Mouse (Mus musculus): ENCODE data around the gene Brd4. TPM values are rescaled to one million over a fixed set of nuclear protein-coding genes. Genes with fewer than 3 reads are reported as not detected.
A peak's percentile ranks its signal among the peaks of the same experiment; 100 is the strongest.

The Brd4 gene
- polyA plus RNA-seq, 1 experiment: 64.7 TPM

DNA sequence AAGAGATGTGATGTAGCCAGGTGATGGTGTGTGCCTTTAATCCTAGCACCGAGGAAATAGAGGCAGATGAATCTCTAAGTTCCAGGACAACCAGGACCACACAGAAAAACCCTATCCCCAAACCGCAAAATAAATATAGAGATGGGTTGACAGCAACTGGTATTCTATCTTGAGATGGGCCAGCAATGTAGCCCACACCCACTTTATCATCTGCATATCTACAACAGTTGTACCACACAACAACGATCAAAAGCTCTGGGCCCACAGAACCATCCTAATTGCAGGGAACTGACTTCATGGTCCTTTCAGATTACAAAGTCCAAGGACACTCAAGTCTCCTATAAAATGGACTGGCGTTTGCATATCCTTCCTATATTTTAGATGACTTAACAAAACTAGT is 23.4 kb upstream of the Brd4 start:
- Histone ChIP-seq H3K36me3 (ENCODE audit: control insufficient read depth, insufficient read depth, low read length) (peaks cover 79% of the 10 kb centered on the region), H3K27me3 (ENCODE audit: control insufficient read depth, insufficient read depth, low read length) (no peaks in the 10 kb centered on the region), H3K4me1 (ENCODE audit: control insufficient read depth, insufficient read depth, insufficient read length, low read length) (no peaks in the 10 kb centered on the region), H3K4me3 (ENCODE audit: low read depth, low read length) (no peak overlapping the region), H3K27ac (ENCODE audit: insufficient read depth, low read depth, low read length) (no peak overlapping the region)
- 64% methylated on average over 4 of the region's 4 CpGs for WGBS
- no peak for TF ChIP-seq CTCF (IDR thresholded peaks at IDR 0.05; ENCODE audit: extremely low read depth, insufficient read length, insufficient replicate concordance, low read depth, low read length)
- TF ChIP-seq POLR2A (IDR thresholded peaks at IDR 0.05; ENCODE audit: low read depth, low read length): no peak

DNA sequence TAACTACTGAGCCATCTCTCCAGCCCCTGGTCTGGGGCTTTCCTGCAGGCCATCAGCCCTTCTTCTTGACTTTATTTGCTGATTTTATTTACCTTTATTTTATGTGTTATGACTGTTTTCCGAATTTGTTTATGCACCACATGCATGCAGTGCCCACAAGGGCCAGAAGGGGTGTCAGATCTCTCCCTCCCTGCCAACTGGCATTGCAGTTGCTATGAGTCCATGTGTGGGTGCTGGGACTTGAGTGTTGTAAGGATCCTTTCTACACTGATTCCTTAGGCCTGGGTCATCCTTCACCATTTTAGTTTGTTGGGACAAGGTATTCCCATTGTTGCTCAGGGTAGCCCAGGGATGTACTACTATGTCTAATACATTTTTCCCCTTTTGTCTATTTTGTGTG is 13.6 kb upstream of the Brd4 start:
- Histone ChIP-seq H3K36me3 (ENCODE audit: control insufficient read depth, insufficient read depth, low read length) (no peaks in the 10 kb centered on the region), H3K4me3 (ENCODE audit: low read depth, low read length) (no peak overlapping the region), H3K27ac (ENCODE audit: insufficient read depth, low read depth, low read length) (no peak overlapping the region), H3K27me3 (ENCODE audit: control insufficient read depth, insufficient read depth, low read length) (no peaks in the 10 kb centered on the region), H3K4me1 (ENCODE audit: control insufficient read depth, insufficient read depth, insufficient read length, low read length) (no peaks in the 10 kb centered on the region)
- TF ChIP-seq POLR2A (IDR thresholded peaks at IDR 0.05; ENCODE audit: low read depth, low read length) (no peak), CTCF (IDR thresholded peaks at IDR 0.05; ENCODE audit: extremely low read depth, insufficient read length, insufficient replicate concordance, low read depth, low read length) (no peak)
- WGBS: 78% methylated on average over 1 of the region's 1 CpGs

DNA sequence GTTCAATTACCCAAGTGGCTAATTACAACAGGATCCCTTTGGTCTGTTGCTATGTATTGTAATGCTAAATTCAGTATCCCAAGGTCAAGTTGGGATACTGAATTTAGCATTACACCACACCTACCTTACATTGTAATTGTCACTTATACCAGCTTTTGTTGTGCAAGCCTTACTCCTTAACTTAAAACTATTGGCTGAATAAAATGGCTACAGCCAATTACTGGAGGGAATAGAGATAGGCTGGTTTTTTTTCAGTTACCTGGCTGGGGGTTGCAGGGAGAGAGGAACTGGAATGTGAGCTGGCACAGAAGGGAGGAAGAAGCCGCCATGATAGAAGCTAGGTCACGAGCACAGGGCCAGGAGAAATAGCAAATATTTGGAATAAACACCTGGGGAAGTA is 11.4 kb upstream of the Brd4 start:
- Histone ChIP-seq H3K4me1 (ENCODE audit: control insufficient read depth, insufficient read depth, insufficient read length, low read length) (no peaks in the 10 kb centered on the region), H3K4me3 (ENCODE audit: low read depth, low read length) (no peak overlapping the region), H3K27ac (ENCODE audit: insufficient read depth, low read depth, low read length) (no peak overlapping the region), H3K27me3 (ENCODE audit: control insufficient read depth, insufficient read depth, low read length) (no peaks in the 10 kb centered on the region), H3K36me3 (ENCODE audit: control insufficient read depth, insufficient read depth, low read length) (no peaks in the 10 kb centered on the region)
- 75% methylated on average over 2 of the region's 2 CpGs for WGBS
- no peak for TF ChIP-seq CTCF (IDR thresholded peaks at IDR 0.05; ENCODE audit: extremely low read depth, insufficient read length, insufficient replicate concordance, low read depth, low read length)
- no peak for TF ChIP-seq POLR2A (IDR thresholded peaks at IDR 0.05; ENCODE audit: low read depth, low read length)

DNA sequence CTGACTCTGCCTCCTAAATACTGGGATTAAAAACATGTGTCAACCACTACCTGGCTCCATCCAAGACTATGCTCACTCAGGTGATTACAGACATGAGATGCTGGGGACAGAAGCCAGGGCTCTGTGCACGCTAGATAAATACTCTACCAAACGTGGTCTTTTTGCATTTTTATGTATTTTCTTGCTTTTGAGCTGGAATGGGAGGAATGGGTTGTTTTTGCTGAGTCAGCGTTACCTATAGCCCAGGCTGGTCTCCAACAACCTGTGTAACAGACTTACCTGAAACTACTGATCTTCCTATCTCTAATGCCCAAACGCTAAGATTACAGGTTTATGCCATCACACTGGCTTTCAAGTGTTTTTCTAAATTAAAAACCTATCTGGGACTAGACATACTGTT is 10.6 kb upstream of the Brd4 start:
- Histone ChIP-seq H3K4me3 (ENCODE audit: low read depth, low read length) (no peak overlapping the region), H3K36me3 (ENCODE audit: control insufficient read depth, insufficient read depth, low read length) (no peaks in the 10 kb centered on the region), H3K4me1 (ENCODE audit: control insufficient read depth, insufficient read depth, insufficient read length, low read length) (no peaks in the 10 kb centered on the region), H3K27me3 (ENCODE audit: control insufficient read depth, insufficient read depth, low read length) (no peaks in the 10 kb centered on the region), H3K27ac (ENCODE audit: insufficient read depth, low read depth, low read length) (no peak overlapping the region)
- WGBS: 83% methylated on average over 4 of the region's 4 CpGs
- no peak for TF ChIP-seq POLR2A (IDR thresholded peaks at IDR 0.05; ENCODE audit: low read depth, low read length)
- no peak for TF ChIP-seq CTCF (IDR thresholded peaks at IDR 0.05; ENCODE audit: extremely low read depth, insufficient read length, insufficient replicate concordance, low read depth, low read length)

DNA sequence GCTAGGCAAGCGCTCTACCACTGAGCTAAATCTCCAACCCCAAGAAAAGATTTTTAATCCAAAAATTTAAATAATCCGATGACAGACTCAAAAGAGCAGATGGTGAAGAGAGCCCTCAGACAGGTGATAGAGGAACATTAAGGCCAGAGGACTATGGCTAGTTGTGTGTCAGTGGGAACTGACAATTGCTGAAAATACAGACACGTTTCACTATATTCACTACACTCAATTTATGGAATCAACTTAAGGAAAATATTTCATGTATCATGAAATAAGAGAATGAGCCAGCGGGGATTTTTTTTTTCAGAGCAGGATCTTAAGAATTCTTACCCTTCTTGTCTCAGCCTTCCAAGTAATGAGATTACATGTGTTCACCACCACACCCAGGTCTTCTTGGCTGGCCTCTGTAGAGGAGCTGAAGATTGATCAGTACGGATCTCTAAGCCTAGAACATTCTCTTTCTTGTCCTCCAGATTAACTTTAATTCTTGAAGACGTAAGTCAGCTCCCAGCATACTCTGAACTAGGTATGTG is 682 bp upstream of the Brd4 start:
- Histone ChIP-seq H3K36me3 (ENCODE audit: control insufficient read depth, insufficient read depth, low read length) (no peaks in the 10 kb centered on the region), H3K4me1 (ENCODE audit: control insufficient read depth, insufficient read depth, insufficient read length, low read length) (peaks cover 8% of the 10 kb centered on the region; the same call in 1 of the 2 replicates), H3K4me3 (ENCODE audit: low read depth, low read length) (peak overlapping the region; percentile 97), H3K27ac (ENCODE audit: insufficient read depth, low read depth, low read length) (peak overlapping the region; percentile 96; the same call in 1 of the 2 replicates), H3K27me3 (ENCODE audit: control insufficient read depth, insufficient read depth, low read length) (no peaks in the 10 kb centered on the region)
- WGBS: 21% methylated on average over 6 of the region's 6 CpGs
- no peak for TF ChIP-seq POLR2A (IDR thresholded peaks at IDR 0.05; ENCODE audit: low read depth, low read length)
- no peak for TF ChIP-seq CTCF (IDR thresholded peaks at IDR 0.05; ENCODE audit: extremely low read depth, insufficient read length, insufficient replicate concordance, low read depth, low read length)

DNA sequence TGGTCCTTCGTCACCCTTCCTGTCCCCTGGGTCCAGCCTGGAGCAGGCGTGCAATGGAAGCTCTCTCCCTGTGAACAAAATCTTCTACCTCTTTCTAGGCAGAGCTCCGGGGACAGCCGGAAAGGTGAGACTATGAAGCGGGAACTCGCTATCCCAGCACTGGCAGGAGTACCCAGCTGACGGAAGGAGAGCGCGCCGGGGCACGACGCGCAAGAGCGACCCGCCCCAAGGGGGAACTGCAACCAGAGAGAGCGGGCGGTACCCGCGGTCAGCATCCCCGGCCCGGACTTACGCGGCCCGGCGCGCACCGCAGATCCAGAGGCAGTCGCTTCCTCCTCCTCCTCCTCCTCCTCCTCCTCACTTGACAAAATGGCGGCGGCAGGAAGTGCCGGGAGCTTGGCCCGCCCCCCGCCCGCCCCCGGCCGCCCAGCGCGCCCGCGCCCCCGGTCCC is 726 bp downstream of the Brd4 start:
- TF ChIP-seq CTCF (IDR thresholded peaks at IDR 0.05; ENCODE audit: extremely low read depth, insufficient read length, insufficient replicate concordance, low read depth, low read length): no peak
- no peak for TF ChIP-seq POLR2A (IDR thresholded peaks at IDR 0.05; ENCODE audit: low read depth, low read length)
- Histone ChIP-seq H3K4me3 (ENCODE audit: low read depth, low read length) (peak overlapping the region; percentile 97), H3K27ac (ENCODE audit: insufficient read depth, low read depth, low read length) (peak overlapping the region; percentile 96), H3K27me3 (ENCODE audit: control insufficient read depth, insufficient read depth, low read length) (no peaks in the 10 kb centered on the region), H3K4me1 (ENCODE audit: control insufficient read depth, insufficient read depth, insufficient read length, low read length) (peaks cover 10% of the 10 kb centered on the region; the same call in 1 of the 2 replicates), H3K36me3 (ENCODE audit: control insufficient read depth, insufficient read depth, low read length) (no peaks in the 10 kb centered on the region)
- 1% methylated on average over 37 of the region's 41 CpGs for WGBS

DNA sequence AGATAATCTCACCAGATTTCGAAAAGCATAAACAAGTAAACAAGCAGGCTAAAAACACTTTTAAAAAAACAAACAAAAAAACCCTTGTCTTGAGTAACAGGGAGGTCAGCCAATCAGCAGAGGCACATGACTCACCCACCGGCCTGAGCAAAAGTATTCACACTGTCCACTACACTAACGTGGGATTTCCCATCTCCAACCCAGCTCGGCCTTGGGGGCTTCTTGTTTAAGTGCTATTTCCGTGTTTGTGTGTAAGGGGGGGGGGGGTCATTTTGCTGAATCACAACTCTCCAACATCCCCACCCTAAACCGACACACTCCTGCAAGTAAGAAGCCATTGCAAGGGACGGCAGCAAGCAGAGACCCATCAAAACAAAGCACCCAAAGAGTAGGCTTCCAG is 1.2 kb downstream of the Brd4 start:
- 4% methylated on average over 7 of the region's 7 CpGs for WGBS
- TF ChIP-seq POLR2A (IDR thresholded peaks at IDR 0.05; ENCODE audit: low read depth, low read length) (no peak), CTCF (IDR thresholded peaks at IDR 0.05; ENCODE audit: extremely low read depth, insufficient read length, insufficient replicate concordance, low read depth, low read length) (no peak)
- H3K27me3 ChIP-seq (ENCODE audit: control insufficient read depth, insufficient read depth, low read length): no peaks in the 10 kb centered on the region

More for the DNA sequence above, 1.2 kb downstream of the Brd4 start:
- peak overlapping the region; percentile 97 for H3K4me3 ChIP-seq (ENCODE audit: low read depth, low read length)
- H3K27ac ChIP-seq (ENCODE audit: insufficient read depth, low read depth, low read length): peak overlapping the region; percentile 92
- H3K36me3 ChIP-seq (ENCODE audit: control insufficient read depth, insufficient read depth, low read length): no peaks in the 10 kb centered on the region
- peaks cover 10% of the 10 kb centered on the region; the same call in 1 of the 2 replicates for H3K4me1 ChIP-seq (ENCODE audit: control insufficient read depth, insufficient read depth, insufficient read length, low read length)
